Mouse (Mus musculus): ENCODE results near the gene Ppp2r2c.

GRCm38 (mm10) chr5:36900189-36900619, 31.9 kb downstream of the Ppp2r2c start:
- TF ChIP-seq POLR2A (IDR thresholded peaks at IDR 0.05; ENCODE audit: borderline replicate concordance, insufficient read depth, low read length), result no peak
- no peak for TF ChIP-seq CTCF (IDR thresholded peaks at IDR 0.05; ENCODE audit: borderline replicate concordance, insufficient read depth, low read depth, low read length)
